Mouse (Mus musculus) layer of hippocampus, postnatal 25 days (tissue): ENCODE results near the gene Bsn. TPM values are rescaled to one million over a fixed set of nuclear protein-coding genes. Genes with fewer than 3 reads are reported as not detected.

Experiments used
- microRNA-seq, 2 experiments: library from miRNA; unstranded; fragments of <30 nt; microRNA quantifications; one replicate each; pipeline ENCODE4 v1.2.0; 2021
- total RNA-seq, 2 experiments: library from RNA; stranded (reverse); gene quantifications; 2 replicates each; pipeline ENCODE4 v1.2.3; 2021

Bsn gene
- total RNA-seq, 2 experiments from 2014 or later: 190 to 242 TPM

Small RNA genes within 50 kb of the gene (microRNA-seq; reads per million reads assigned to microRNA genes)
- gene Gm47303: 0 reads per million in 2 experiments
- gene Mir7088: 0 reads per million in 2 experiments

Other genes with a start within 250 kb of the Bsn start
- 10 to 100 TPM; 17.2 to 19.1 TPM for gene Traip, start 240.2 kb downstream of the Bsn start, total RNA-seq
- gene Uba7, start 214.9 kb downstream of the Bsn start, total RNA-seq: 1 to 10 TPM; 3.8 to 5.2 TPM
- gene Gm20661, start 207.3 kb downstream of the Bsn start, total RNA-seq: 1 to 10 TPM; 1.0 to 1.4 TPM
- gene Inka1, start 204.5 kb downstream of the Bsn start, total RNA-seq: 10 to 100 TPM; 12.0 to 13.6 TPM
- 1 to 10 TPM; 3.3 to 5.3 TPM for gene Cdhr4, start 197.9 kb downstream of the Bsn start, total RNA-seq
- 1 to 10 TPM in 1 of 2 experiments, not detected in 1; 3.5 TPM for gene Gm20662, start 194.0 kb downstream of the Bsn start, total RNA-seq
- 100 to 1,000 TPM; 220 to 228 TPM for gene Ip6k1, start 187.9 kb downstream of the Bsn start, total RNA-seq
- gene Gmppb, start 141.1 kb downstream of the Bsn start, total RNA-seq: 10 to 100 TPM; 14.5 to 17.2 TPM
- gene Amigo3, start 137.2 kb downstream of the Bsn start, total RNA-seq: 1 to 10 TPM; 2.0 to 2.2 TPM
- gene Mst1, start 109.9 kb downstream of the Bsn start, total RNA-seq: not detected
- gene Rnf123, start 107.0 kb downstream of the Bsn start, total RNA-seq: 10 to 100 TPM; 95.1 to 97.3 TPM
- gene Apeh, start 95.8 kb downstream of the Bsn start, total RNA-seq: 10 to 100 TPM; 32.0 to 32.7 TPM
- 10 to 100 TPM; 90.4 to 95.2 TPM for gene Dag1, start 73.6 kb upstream of the Bsn start, total RNA-seq
- 100 to 1,000 TPM in 1 of 2 experiments, 10 to 100 TPM in 1; 93.0 to 121 TPM for gene Nicn1, start 100.0 kb upstream of the Bsn start, total RNA-seq
- gene Amt, start 106.5 kb upstream of the Bsn start, total RNA-seq: 10 to 100 TPM; 28.5 to 31.6 TPM
- gene Rhoa, start 115.7 kb upstream of the Bsn start, total RNA-seq: 100 to 1,000 TPM; 167 to 187 TPM
- gene Tcta, start 115.8 kb upstream of the Bsn start, total RNA-seq: 10 to 100 TPM; 36.0 to 37.9 TPM
- gene Gpx1, start 148.5 kb upstream of the Bsn start, total RNA-seq: 10 to 100 TPM; 64.8 to 76.7 TPM
- 100 to 1,000 TPM; 102 to 108 TPM for gene Usp4, start 157.5 kb upstream of the Bsn start, total RNA-seq
- 1 to 10 TPM; 1.4 to 2.4 TPM for gene 1700102P08Rik, start 202.4 kb upstream of the Bsn start, total RNA-seq
- gene Ccdc36, start 238.1 kb upstream of the Bsn start, total RNA-seq: under 1 TPM; 0.10 to 0.16 TPM
- gene BC048562, start 246.1 kb upstream of the Bsn start, total RNA-seq: not detected